Mouse (Mus musculus) heart, postnatal 36 days (tissue): ENCODE results near the gene Bcar3. TPM values are rescaled to one million over a fixed set of nuclear protein-coding genes. Genes with fewer than 3 reads are reported as not detected.

Experiments used
- DNase-seq, 2 experiments: peaks; one replicate each; pipeline ENCODE4 v3.0.0; 2021 to 2022
- intact Hi-C: fragments of 180-260 bp; cut with DNase I; formaldehyde crosslinking; loops from one replicate; pipeline ENCODE4 v1.15.1; 2025
- total RNA-seq, 2 experiments: library from RNA; stranded (reverse); gene quantifications; 2 replicates each; pipeline ENCODE4 v1.2.3; 2021

The Bcar3 gene
- total RNA-seq, 2 experiments from 2014 or later: 6.3 to 8.2 TPM

- DNase-seq: no peak
- intact Hi-C loops: no loop called here
Measured at GRCm38 (mm10) chr3:122434983-122435935, 141.3 kb downstream of the Bcar3 start.

- intact Hi-C loops: no loop called here
- DNase-seq: no peak
Measured at GRCm38 (mm10) chr3:122438143-122438825, 144.3 kb downstream of the Bcar3 start.

GRCm38 (mm10) chr3:122445696-122446095 lies 151.8 kb downstream of the Bcar3 start:
- intact Hi-C loops: no loop called here
- no peak for DNase-seq

- no peak for DNase-seq
- intact Hi-C loops: no loop called here
Measured at GRCm38 (mm10) chr3:122446678-122447077, 152.7 kb downstream of the Bcar3 start.

GRCm38 (mm10) chr3:122448196-122448595 lies 154.3 kb downstream of the Bcar3 start:
- DNase-seq: no peak
- intact Hi-C loops: no loop called here

- no peak for DNase-seq
- intact Hi-C loops: no loop called here
Measured at GRCm38 (mm10) chr3:122450041-122450440, 156.1 kb downstream of the Bcar3 start.

GRCm38 (mm10) chr3:122453875-122454274 lies 159.9 kb downstream of the Bcar3 start:
- intact Hi-C loops: no loop called here

GRCm38 (mm10) chr3:122456156-122456555 lies 162.2 kb downstream of the Bcar3 start:
- DNase-seq: no peak
- intact Hi-C loops: no loop called here

More at GRCm38 (mm10) chr3:122453875-122454274, 159.9 kb downstream of the Bcar3 start:
- no peak for DNase-seq

GRCm38 (mm10) chr3:122456807-122457206 lies 162.9 kb downstream of the Bcar3 start:
- intact Hi-C loops: no loop called here

GRCm38 (mm10) chr3:122457723-122458122 lies 163.8 kb downstream of the Bcar3 start:
- no peak for DNase-seq
- intact Hi-C loops: no loop called here

More at GRCm38 (mm10) chr3:122456807-122457206, 162.9 kb downstream of the Bcar3 start:
- DNase-seq: no peak

- intact Hi-C loops: no loop called here
- no peak for DNase-seq
Measured at GRCm38 (mm10) chr3:122458743-122459142, 164.8 kb downstream of the Bcar3 start.

- DNase-seq: no peak
- intact Hi-C loops: loop anchor here (10.0 kb wide), 1 partner anchor 576 kb away; no protein-coding TSS in a partner anchor
Measured at GRCm38 (mm10) chr3:122460848-122461511, 167.0 kb downstream of the Bcar3 start.

GRCm38 (mm10) chr3:122461512-122461881 lies 167.6 kb downstream of the Bcar3 start:
- DNase-seq: no peak
- intact Hi-C loops: loop anchor here (10.0 kb wide), 1 partner anchor 577 kb away; no protein-coding TSS in a partner anchor

GRCm38 (mm10) chr3:122461932-122462871 lies 168.3 kb downstream of the Bcar3 start:
- peak; percentile 44 to 46 for DNase-seq
- intact Hi-C loops: loop anchor here (2.0 to 10.0 kb wide), 2 partner anchors 43 to 577 kb away; no protein-coding TSS in a partner anchor

GRCm38 (mm10) chr3:122463166-122463565 lies 169.2 kb downstream of the Bcar3 start:
- intact Hi-C loops: loop anchor here (2.0 to 10.0 kb wide), 2 partner anchors 44 to 578 kb away; no protein-coding TSS in a partner anchor
- no peak for DNase-seq

- peak; percentile 39 to 40 for DNase-seq
- intact Hi-C loops: loop anchor here (1.0 to 10.0 kb wide), 3 partner anchors 154 to 581 kb away; no protein-coding TSS in a partner anchor
Measured at GRCm38 (mm10) chr3:122466100-122466730, 172.3 kb downstream of the Bcar3 start.

GRCm38 (mm10) chr3:122467977-122468376 lies 174.0 kb downstream of the Bcar3 start:
- intact Hi-C loops: loop anchor here (2.0 to 10.0 kb wide), 2 partner anchors 171 to 583 kb away; no protein-coding TSS in a partner anchor

GRCm38 (mm10) chr3:122470326-122471016 lies 176.5 kb downstream of the Bcar3 start:
- intact Hi-C loops: no loop called here
- DNase-seq: no peak

More at GRCm38 (mm10) chr3:122467977-122468376, 174.0 kb downstream of the Bcar3 start:
- no peak for DNase-seq
